12 mouse cellular contexts compared by ENCODE assay signal in the genomic region with DNA sequence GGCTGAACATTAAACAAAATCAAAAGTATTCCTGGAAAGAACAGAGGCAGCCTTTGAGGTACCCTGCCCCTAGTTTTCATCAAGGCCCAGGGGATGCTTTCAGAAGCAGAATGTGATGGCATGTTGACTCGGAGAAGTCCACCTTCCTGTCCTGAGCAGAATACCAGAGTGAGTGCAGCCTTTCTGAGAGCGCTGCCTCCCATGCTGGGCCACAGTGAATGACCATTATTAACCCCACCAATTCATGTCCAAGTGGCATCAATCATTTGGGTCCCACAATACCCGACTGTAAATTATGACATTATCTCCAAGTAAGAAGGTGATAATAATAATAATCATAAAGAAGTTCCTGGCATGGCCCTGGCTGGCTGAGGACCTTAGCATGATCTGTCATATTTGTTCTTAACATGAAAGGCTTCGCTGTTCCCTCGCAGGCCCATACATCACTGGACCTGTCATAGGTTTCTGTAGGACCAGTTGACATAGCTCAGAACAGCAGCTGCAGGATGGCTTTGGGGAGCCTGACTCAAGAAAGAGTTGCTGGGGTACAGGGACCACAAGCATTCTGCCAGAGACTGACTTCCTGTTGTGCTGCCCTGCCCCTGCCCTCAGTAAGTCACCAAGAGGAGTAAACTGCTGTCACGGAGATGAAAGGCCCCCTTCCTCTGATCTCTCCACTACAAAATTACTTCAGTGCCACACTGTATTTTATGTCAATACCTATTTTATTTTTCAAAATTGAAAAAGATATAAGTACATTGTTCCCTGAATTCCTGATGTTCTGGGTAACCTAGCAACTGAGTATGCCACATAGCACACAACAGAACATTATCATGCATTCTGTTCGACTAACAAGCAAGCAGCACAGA.
A peak's percentile ranks its signal among the peaks of the same experiment; 100 is the strongest.
DNase-seq lines count a peak whose midpoint lies in the region; ATAC-seq lines count a peak whose summit lies in the region.
"Had no signal": no experiment of that assay in that cellular context is flagged by ENCODE, and none has a peak within 500 bp of the region (broad histone marks: within the 10 kb centered on the region; RNA-seq: fewer than 3 reads in every experiment).

No protein-coding gene starts in this region.

- no peaks in the 10 kb centered on the region for H3K4me1 ChIP-seq in kidney, embryonic 15.5 days
- 0 out of 2 replicates have a peak, but pooled peaks cover 3% of the 10 kb centered on the region for H3K4me1 ChIP-seq in forebrain, embryonic 11.5 days (replicated peaks; ENCODE audit: control insufficient read depth, insufficient read depth, low read length)
- H3K4me1 ChIP-seq: heart, embryonic 12.5 days had no signal

- 47% methylated on average over 7 of the region's 7 CpGs for WGBS in kidney, embryonic 15.5 days
- WGBS in forebrain, embryonic 11.5 days: 68% methylated on average over 7 of the region's 7 CpGs

- H3K9me3 ChIP-seq in kidney, embryonic 15.5 days (replicated peaks): no peaks in the 10 kb centered on the region
- H3K9me3 ChIP-seq in forebrain, embryonic 11.5 days (ENCODE audit: control insufficient read depth, low read length): no peaks in the 10 kb centered on the region
- H3K9me3 ChIP-seq: heart, embryonic 12.5 days had no signal

- no peak overlapping the region for H3K27ac ChIP-seq in kidney, embryonic 15.5 days
- H3K27ac ChIP-seq in forebrain, embryonic 11.5 days (ENCODE audit: low read depth, low read length): no peak overlapping the region

- H3K36me3 ChIP-seq in kidney, embryonic 15.5 days: no peaks in the 10 kb centered on the region
- H3K36me3 ChIP-seq in forebrain, embryonic 11.5 days (ENCODE audit: control insufficient read depth, insufficient read depth, low read length): no peaks in the 10 kb centered on the region
- H3K36me3 ChIP-seq: heart, embryonic 12.5 days had no signal

- no peak overlapping the region for H3K9ac ChIP-seq in kidney, embryonic 15.5 days
- H3K9ac ChIP-seq in forebrain, embryonic 11.5 days (ENCODE audit: low read length): no peak overlapping the region
- H3K9ac ChIP-seq: heart, embryonic 12.5 days had no signal

- H3K4me2 ChIP-seq in kidney, embryonic 15.5 days: no peak overlapping the region
- H3K4me2 ChIP-seq in forebrain, embryonic 11.5 days (ENCODE audit: low read depth, low read length, severe bottlenecking): no peak overlapping the region
- H3K4me2 ChIP-seq: heart, embryonic 12.5 days had no signal

- ATAC-seq in kidney, embryonic 15.5 days (replicated peaks; ENCODE audit: low FRiP score): 0 out of 2 replicates have a peak, but pooled peaks have one; percentile 29
- peak; percentile 57; the same call in 1 of the 2 replicates for ATAC-seq in forebrain, embryonic 11.5 days (replicated peaks; ENCODE audit: low FRiP score)
- ATAC-seq in granulocyte monocyte progenitor cell, adult 5-6 weeks (replicated peaks; ENCODE audit: poor library complexity, severe bottlenecking): no peak
- ATAC-seq: intestine, embryonic 16.5 days had no signal

- no peaks in the 10 kb centered on the region for H3K27me3 ChIP-seq in kidney, embryonic 15.5 days
- H3K27me3 ChIP-seq in forebrain, embryonic 11.5 days (ENCODE audit: control insufficient read depth, insufficient read depth, low read length): no peaks in the 10 kb centered on the region
- H3K27me3 ChIP-seq: heart, embryonic 12.5 days had no signal

- no peak overlapping the region for H3K4me3 ChIP-seq in kidney, embryonic 15.5 days (replicated peaks)
- H3K4me3 ChIP-seq in forebrain, embryonic 11.5 days (ENCODE audit: low read depth, low read length): no peak overlapping the region
- H3K4me3 ChIP-seq: heart, embryonic 12.5 days had no signal

- DNase-seq in kidney, postnatal 14 days: no peak
- DNase-seq in forebrain, embryonic 11.5 days (ENCODE audit: low spot score): no peak
- DNase-seq in mesoderm, embryonic 11.5 days (ENCODE audit: low read depth, low spot score): peak; percentile 63
- DNase-seq in telencephalon, adult 2 months (ENCODE audit: low read depth, low spot score): peak; percentile 19
- DNase-seq in cerebellum, postnatal 4 days (ENCODE audit: low spot score in 2 of 2): no peak
- DNase-seq in gastrocnemius, postnatal 10 days: no peak
- DNase-seq: adrenal gland, adult 2 months; right cerebral cortex, postnatal 14 days had no signal

Comparison
In these comparisons a context has a peak if more than half of its experiments do, and no peak if none do; other contexts are left out.
1. DNase-seq: peak in mesoderm, embryonic 11.5 days (single experiment) and telencephalon, adult 2 months (single experiment); none in kidney, postnatal 14 days (single experiment), forebrain, embryonic 11.5 days (single experiment), cerebellum, postnatal 4 days (0 of 2) and gastrocnemius, postnatal 10 days (single experiment).